Mouse (Mus musculus): ENCODE data around the gene Fgfr2. TPM values are rescaled to one million over a fixed set of nuclear protein-coding genes. Genes with fewer than 3 reads are reported as not detected.

The Fgfr2 gene
- polyA plus RNA-seq, 1 experiment from 2014 or later, result 92.5 TPM

GRCm38 (mm10) chr7:132357841-132358237, 765.3 kb downstream of the Fgfr2 start:
- H3K4me3 ChIP-seq, result no peak overlapping the region
- H3K36me3 ChIP-seq, result no peaks in the 10 kb centered on the region
- H3K27me3 ChIP-seq (ENCODE audit: insufficient read depth, poor library complexity, severe bottlenecking), result peaks cover 8% of the 10 kb centered on the region
- H3K9me3 ChIP-seq, result no peaks in the 10 kb centered on the region
- peaks cover 50% of the 10 kb centered on the region for H3K4me1 ChIP-seq (replicated peaks)
- WGBS, result 93% methylated on average over 3 of the region's 3 CpGs
- no peak overlapping the region for H3K27ac ChIP-seq
- no peak for DNase-seq (ENCODE audit: low spot score)

- Histone ChIP-seq H3K27me3 (ENCODE audit: insufficient read depth, poor library complexity, severe bottlenecking) (peaks cover 8% of the 10 kb centered on the region), H3K4me1 (replicated peaks) (peaks cover 55% of the 10 kb centered on the region), H3K27ac (peak overlapping the region; percentile 66; the same call in 1 of the 2 replicates), H3K9me3 (no peaks in the 10 kb centered on the region), H3K36me3 (no peaks in the 10 kb centered on the region), H3K4me3 (no peak overlapping the region)
- 38% methylated on average over 10 of the region's 10 CpGs for WGBS
- DNase-seq (ENCODE audit: low spot score), result no peak
Measured at GRCm38 (mm10) chr7:132356881-132357840, 766.0 kb downstream of the Fgfr2 start.

GRCm38 (mm10) chr7:132356185-132356584, 767.0 kb downstream of the Fgfr2 start:
- H3K9me3 ChIP-seq, result no peaks in the 10 kb centered on the region
- H3K4me3 ChIP-seq, result no peak overlapping the region
- peaks cover 52% of the 10 kb centered on the region for H3K4me1 ChIP-seq (replicated peaks)
- 9% methylated on average over 8 of the region's 8 CpGs for WGBS
- H3K27me3 ChIP-seq (ENCODE audit: insufficient read depth, poor library complexity, severe bottlenecking), result peaks cover 8% of the 10 kb centered on the region
- H3K36me3 ChIP-seq, result no peaks in the 10 kb centered on the region
- DNase-seq (ENCODE audit: low spot score), result no peak
- H3K27ac ChIP-seq, result peak overlapping the region; percentile 35; the same call in 1 of the 2 replicates

- DNase-seq (ENCODE audit: low spot score), result no peak
- H3K9me3 ChIP-seq, result no peaks in the 10 kb centered on the region
- WGBS, result 71% methylated on average over 6 of the region's 6 CpGs
- H3K4me1 ChIP-seq (replicated peaks), result peaks cover 55% of the 10 kb centered on the region
- H3K27ac ChIP-seq, result 0 out of 2 replicates have a peak overlapping the region, but pooled peaks have one; percentile 16
- no peak overlapping the region for H3K4me3 ChIP-seq
- H3K36me3 ChIP-seq, result no peaks in the 10 kb centered on the region
- H3K27me3 ChIP-seq (ENCODE audit: insufficient read depth, poor library complexity, severe bottlenecking), result peaks cover 6% of the 10 kb centered on the region
Measured at GRCm38 (mm10) chr7:132355767-132356166, 767.4 kb downstream of the Fgfr2 start.

- no peaks in the 10 kb centered on the region for H3K9me3 ChIP-seq
- no peak overlapping the region for H3K27ac ChIP-seq
- DNase-seq (ENCODE audit: low spot score), result no peak
- H3K4me1 ChIP-seq (replicated peaks), result peaks cover 42% of the 10 kb centered on the region
- 71% methylated on average over 6 of the region's 6 CpGs for WGBS
- H3K4me3 ChIP-seq, result no peak overlapping the region
- no peaks in the 10 kb centered on the region for H3K36me3 ChIP-seq
- H3K27me3 ChIP-seq (ENCODE audit: insufficient read depth, poor library complexity, severe bottlenecking), result no peaks in the 10 kb centered on the region
Measured at GRCm38 (mm10) chr7:132349075-132349572, 774.0 kb downstream of the Fgfr2 start.

- Histone ChIP-seq H3K4me1 (replicated peaks) (peaks cover 32% of the 10 kb centered on the region), H3K9me3 (no peaks in the 10 kb centered on the region), H3K36me3 (no peaks in the 10 kb centered on the region), H3K27ac (no peak overlapping the region), H3K4me3 (no peak overlapping the region), H3K27me3 (ENCODE audit: insufficient read depth, poor library complexity, severe bottlenecking) (no peaks in the 10 kb centered on the region)
- WGBS, result 87% methylated on average over 9 of the region's 9 CpGs
- no peak for DNase-seq (ENCODE audit: low spot score)
Measured at GRCm38 (mm10) chr7:132347273-132348045, 775.7 kb downstream of the Fgfr2 start.

- Histone ChIP-seq H3K27me3 (ENCODE audit: insufficient read depth, poor library complexity, severe bottlenecking) (no peaks in the 10 kb centered on the region), H3K9me3 (no peaks in the 10 kb centered on the region), H3K4me3 (no peak overlapping the region), H3K4me1 (replicated peaks) (peaks cover 23% of the 10 kb centered on the region), H3K27ac (peak overlapping the region; percentile 47; the same call in 1 of the 2 replicates), H3K36me3 (no peaks in the 10 kb centered on the region)
- no peak for DNase-seq (ENCODE audit: low spot score)
- WGBS, result 78% methylated on average over 5 of the region's 5 CpGs
Measured at GRCm38 (mm10) chr7:132345526-132346070, 777.6 kb downstream of the Fgfr2 start.

- no peaks in the 10 kb centered on the region for H3K9me3 ChIP-seq
- 0 out of 2 replicates have a peak overlapping the region, but pooled peaks have one; percentile 1 for H3K27ac ChIP-seq
- no peaks in the 10 kb centered on the region for H3K27me3 ChIP-seq (ENCODE audit: insufficient read depth, poor library complexity, severe bottlenecking)
- no peak for DNase-seq (ENCODE audit: low spot score)
- WGBS, result 78% methylated on average over 4 of the region's 4 CpGs
- no peaks in the 10 kb centered on the region for H3K36me3 ChIP-seq
- H3K4me1 ChIP-seq (replicated peaks), result peaks cover 25% of the 10 kb centered on the region
- H3K4me3 ChIP-seq, result no peak overlapping the region
Measured at GRCm38 (mm10) chr7:132344606-132345005, 778.5 kb downstream of the Fgfr2 start.

GRCm38 (mm10) chr7:132343900-132344299, 779.2 kb downstream of the Fgfr2 start:
- H3K36me3 ChIP-seq, result no peaks in the 10 kb centered on the region
- H3K27ac ChIP-seq, result 0 out of 2 replicates have a peak overlapping the region, but pooled peaks have one; percentile 1
- DNase-seq (ENCODE audit: low spot score), result no peak
- H3K9me3 ChIP-seq, result no peaks in the 10 kb centered on the region
- WGBS, result 98% methylated on average over 2 of the region's 2 CpGs
- peaks cover 32% of the 10 kb centered on the region for H3K4me1 ChIP-seq (replicated peaks)
- no peak overlapping the region for H3K4me3 ChIP-seq
- no peaks in the 10 kb centered on the region for H3K27me3 ChIP-seq (ENCODE audit: insufficient read depth, poor library complexity, severe bottlenecking)

- 64% methylated on average over 2 of the region's 2 CpGs for WGBS
- Histone ChIP-seq H3K4me3 (no peak overlapping the region), H3K9me3 (no peaks in the 10 kb centered on the region), H3K27me3 (ENCODE audit: insufficient read depth, poor library complexity, severe bottlenecking) (no peaks in the 10 kb centered on the region), H3K27ac (0 out of 2 replicates have a peak overlapping the region, but pooled peaks have one; percentile 12), H3K4me1 (replicated peaks) (peaks cover 39% of the 10 kb centered on the region), H3K36me3 (no peaks in the 10 kb centered on the region)
- DNase-seq (ENCODE audit: low spot score), result no peak
Measured at GRCm38 (mm10) chr7:132343146-132343545, 780.0 kb downstream of the Fgfr2 start.

GRCm38 (mm10) chr7:132339041-132339839, 783.9 kb downstream of the Fgfr2 start:
- Histone ChIP-seq H3K4me1 (replicated peaks) (peaks cover 39% of the 10 kb centered on the region), H3K27me3 (ENCODE audit: insufficient read depth, poor library complexity, severe bottlenecking) (no peaks in the 10 kb centered on the region), H3K4me3 (no peak overlapping the region), H3K27ac (peak overlapping the region; percentile 26; the same call in 1 of the 2 replicates), H3K9me3 (no peaks in the 10 kb centered on the region), H3K36me3 (no peaks in the 10 kb centered on the region)
- WGBS, result 84% methylated on average over 14 of the region's 14 CpGs
- no peak for DNase-seq (ENCODE audit: low spot score)

GRCm38 (mm10) chr7:132338350-132338749, 784.8 kb downstream of the Fgfr2 start:
- DNase-seq (ENCODE audit: low spot score), result no peak

More at GRCm38 (mm10) chr7:132338350-132338749, 784.8 kb downstream of the Fgfr2 start:
- Histone ChIP-seq H3K36me3 (no peaks in the 10 kb centered on the region), H3K4me3 (no peak overlapping the region), H3K4me1 (replicated peaks) (peaks cover 40% of the 10 kb centered on the region), H3K9me3 (no peaks in the 10 kb centered on the region), H3K27me3 (ENCODE audit: insufficient read depth, poor library complexity, severe bottlenecking) (no peaks in the 10 kb centered on the region), H3K27ac (0 out of 2 replicates have a peak overlapping the region, but pooled peaks have one; percentile 19)
- 70% methylated on average over 6 of the region's 6 CpGs for WGBS

All from hindbrain, embryonic 10.5 days (tissue).